Mouse (Mus musculus) kidney, adult 9 months (tissue): ENCODE results near the gene Aif1.

ENCODE experiments used
- DNase-seq: peaks from one replicate; pipeline ENCODE4 v3.0.0; 2022

Gene Aif1

DNA sequence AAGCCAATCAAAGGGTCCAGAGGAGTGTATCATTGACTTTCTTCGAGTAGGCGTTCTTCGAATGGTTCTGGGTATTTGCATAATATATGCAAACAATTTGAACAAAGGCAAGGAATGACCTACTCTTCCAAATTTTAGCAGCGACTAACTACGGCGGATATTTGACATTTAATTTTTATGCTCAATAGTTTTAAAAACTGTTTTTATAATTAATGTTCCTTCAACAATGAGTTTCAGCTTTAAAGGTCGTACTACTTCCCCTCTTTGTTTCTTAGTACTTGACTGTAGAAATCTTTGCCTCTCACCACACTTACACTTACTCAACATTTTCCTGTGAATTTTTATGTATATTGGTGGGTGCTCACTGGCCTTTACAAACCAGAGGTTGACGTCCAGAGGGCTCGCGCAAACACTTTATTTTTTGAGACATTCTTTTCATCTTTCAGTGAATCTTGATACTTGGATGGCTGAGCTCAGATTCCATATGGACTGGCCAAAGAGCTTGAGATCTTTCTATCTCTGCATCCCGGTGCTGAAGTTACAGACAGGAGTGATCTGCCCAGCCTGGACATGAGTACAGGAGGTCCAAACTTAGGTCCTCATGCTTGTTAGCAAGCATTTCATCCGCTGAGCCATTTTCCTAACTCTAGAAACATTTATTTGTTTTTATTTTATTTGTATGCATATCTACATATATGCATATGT lies 10.3 kb downstream of the Aif1 start:
- peak; percentile 40 for DNase-seq

DNA sequence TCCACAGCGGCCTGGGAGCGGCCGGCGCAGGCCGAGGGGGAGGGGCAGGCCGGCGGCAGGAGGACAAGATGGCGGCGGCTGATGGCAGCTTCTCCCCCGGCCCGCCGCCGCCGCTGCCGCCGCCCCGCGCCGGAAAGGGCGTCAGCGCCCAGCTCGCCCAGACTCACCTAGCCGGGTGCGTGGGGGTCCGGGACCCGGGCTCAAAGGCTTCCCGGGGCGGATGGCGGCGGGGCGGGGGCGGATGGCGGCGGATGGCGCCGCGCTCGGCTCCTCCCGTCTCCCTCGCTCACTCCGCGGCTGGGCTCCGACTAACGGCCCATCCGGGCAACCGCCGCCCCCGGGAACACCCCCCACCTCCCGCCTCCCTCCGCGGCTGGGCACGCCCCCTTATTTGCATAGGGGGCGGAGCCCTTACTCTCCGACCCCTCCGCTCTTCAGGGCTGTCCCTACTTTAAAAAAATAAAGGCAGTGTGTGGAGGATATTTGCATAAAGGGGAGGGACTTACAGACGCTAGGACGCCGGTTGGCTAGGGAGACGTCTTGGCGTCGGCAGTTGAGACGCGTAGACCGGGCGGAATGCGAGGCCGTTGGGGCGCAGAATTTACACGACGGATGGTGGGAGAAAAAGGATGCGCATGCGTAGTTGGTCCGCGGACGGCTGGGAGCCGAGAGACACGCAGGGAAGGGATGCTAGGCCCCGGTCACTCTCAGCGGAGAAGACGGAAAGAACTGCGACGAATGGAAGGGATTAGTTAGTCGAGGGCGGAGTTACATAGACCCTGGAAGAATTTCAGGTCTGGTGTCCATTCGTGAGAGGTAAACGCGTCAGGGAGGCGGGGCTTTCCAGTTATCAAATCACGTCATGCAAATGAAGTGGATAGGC lies 11.1 kb downstream of the Aif1 start, which contains the start of gene Prrc2a:
TSS of gene Prrc2a (minus strand) at position 330 of the 883 bp plus-strand sequence.
- DNase-seq, result peak; percentile 99

DNA sequence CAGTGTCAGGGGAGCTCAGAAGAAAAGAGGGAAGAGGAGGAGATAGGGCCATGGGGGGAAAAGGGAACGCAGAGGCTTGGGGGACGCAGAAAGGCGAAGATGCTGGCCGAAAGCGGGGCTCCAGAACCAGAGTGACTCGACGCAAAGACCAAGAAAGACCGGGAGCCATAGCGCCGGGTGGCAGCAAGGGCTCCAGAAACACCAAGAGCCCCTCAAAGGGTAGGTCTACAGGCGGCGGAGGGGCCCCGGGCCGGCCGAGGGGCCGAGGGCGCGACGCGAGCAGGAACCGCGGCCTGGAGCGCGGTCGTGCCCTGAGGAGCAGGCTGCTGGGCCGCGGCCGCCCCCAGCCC lies 11.7 kb downstream of the Aif1 start:
- DNase-seq, result peak; percentile 49

DNA sequence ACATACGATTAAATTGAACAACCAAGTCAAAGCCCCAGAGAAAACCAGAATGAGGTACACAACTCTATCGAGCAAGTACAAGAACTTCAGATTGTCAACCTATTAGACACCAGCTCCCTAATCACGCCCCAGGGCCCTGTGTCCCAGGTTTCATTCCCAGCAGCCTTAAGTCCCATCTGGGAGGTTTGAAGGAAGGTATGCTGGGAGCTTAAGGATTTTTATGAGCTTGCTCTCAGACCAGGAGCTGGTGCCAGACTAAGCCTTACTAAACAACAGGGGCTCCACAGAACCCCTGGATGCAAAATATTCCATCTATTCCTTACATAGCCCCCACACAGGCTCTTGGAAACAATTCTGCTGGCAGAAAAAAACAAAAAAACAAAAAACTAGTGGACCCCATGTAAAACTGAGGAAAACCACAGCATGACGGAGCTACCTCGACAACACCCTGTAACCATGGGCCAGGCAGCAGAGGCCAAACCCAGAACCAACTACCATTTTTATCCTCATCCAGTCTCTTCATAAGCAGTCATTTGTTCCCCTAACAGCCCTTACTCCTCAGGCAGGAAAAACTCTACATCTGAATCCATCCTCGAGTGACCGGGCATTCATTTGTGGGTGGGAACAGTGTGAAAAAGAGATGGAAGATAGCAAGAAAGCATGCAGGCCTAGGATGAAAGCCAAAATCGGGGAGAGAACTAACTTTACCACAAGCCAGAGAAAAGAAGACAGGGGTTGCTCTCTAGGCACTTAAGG lies 12.4 kb downstream of the Aif1 start:
- peak; percentile 39 for DNase-seq

DNA sequence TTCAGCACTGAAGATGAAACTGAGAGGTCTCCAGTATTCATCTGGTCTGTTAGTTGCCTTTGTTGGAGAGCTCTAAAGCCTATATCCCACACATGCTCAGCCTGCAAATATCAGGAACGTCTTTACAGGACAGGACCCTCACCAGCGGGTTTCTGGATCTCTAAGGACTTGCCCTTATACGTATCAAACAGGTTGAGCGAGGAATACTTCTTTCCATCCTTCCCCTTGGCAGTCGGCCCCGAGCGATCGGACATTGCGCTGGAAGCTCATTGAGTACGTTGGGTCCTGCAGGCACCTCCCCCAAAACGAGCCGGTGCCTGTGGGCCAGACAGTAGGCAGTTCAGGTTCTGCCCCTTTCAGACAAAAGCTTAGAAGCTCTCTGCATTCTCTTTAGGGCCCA lies 13.1 kb downstream of the Aif1 start:
- peak; percentile 66 for DNase-seq

DNA sequence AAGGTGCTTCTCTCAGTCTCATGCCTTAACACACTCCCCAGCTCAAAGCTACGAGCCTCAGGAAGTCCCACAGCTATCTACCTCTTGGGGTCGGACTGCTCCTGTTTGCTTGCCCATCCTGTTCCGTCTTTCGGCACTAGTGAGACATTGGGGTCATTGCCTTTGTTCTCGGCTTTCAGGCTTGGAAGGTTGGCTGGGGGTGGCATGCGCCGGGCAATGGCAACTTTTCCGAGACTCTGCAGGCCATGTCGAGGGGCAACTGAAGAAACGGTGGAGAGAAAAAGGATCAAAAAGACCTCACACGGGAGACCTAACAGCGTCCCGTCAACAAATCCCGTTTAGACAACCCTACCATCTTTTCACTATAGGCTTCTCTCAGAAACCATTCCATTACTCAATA lies 13.7 kb downstream of the Aif1 start:
- DNase-seq, result no peak

DNA sequence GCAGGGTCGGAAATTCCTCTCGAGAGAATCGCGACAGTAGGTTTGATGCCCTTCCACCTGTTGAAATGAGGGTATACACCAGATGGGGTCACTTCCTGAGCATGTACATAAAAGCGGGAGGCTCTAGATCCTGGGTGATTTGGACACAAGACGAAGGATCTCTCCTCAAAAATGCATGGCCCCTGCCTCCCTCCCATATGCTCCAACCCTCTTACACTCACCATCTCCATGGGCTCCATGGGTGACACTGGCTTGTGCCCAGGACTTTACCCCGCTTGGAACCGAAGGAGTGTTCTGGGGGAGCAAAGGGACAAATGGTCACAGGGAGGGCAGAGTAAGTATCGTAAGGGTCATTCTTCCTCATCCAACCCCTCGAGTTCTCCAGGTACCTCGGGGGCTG lies 14.4 kb downstream of the Aif1 start:
- DNase-seq, result no peak

DNA sequence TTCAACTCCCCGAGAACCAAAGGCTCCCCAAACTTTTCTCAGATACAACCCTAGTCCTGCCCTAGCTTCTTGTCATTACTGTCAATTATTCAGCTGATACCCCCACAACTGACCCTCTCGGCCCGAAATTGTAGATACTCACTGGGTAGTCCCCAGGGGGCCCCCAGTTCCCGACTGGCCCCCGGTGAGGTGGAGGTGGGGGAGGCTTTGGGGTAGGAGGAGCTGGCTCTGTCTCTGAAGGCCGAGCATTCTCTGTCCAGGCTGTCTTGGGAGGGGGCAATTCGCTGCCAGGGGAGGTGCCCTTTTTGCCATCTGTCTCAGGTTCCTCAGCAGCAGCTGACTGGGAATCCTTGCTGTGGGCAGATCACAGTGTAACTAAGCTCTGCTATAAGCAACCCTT lies 16.2 kb downstream of the Aif1 start:
- DNase-seq, result no peak

DNA sequence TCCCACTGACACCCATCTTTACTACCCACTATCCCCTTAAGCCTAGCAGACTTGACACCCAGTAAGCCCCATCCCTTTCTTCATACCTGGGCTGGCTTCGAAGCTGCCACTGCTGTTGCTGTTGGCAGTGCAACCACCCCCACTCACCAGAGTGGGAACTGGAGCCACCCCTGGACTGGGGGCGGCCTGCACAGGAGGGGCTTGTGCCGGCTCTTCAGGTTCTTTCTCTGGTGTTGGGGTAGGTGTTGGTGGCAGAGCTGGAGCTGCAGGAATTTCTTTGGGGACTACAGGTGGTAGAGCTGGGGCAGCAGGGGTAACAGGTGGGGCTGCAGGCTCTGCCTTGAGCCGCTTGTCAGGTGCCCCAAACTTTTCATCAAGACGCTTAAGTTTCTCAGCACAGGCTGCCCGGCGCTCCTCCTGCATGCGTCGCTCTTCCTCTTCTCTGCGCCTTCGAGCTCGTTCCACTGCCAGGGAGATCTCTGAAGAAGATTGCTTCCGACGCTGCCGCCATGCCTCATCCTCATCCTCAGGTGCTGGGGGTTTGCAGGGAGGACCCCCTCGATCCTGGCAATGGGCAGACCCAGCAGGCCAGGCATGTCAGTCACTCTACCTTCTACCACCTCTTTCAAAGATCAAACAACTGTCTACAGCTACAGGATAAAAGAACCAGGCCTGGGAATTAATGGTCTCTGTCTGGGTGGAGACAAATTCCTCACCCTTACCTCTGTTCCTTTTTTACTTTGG lies 16.8 kb downstream of the Aif1 start:
- no peak for DNase-seq

DNA sequence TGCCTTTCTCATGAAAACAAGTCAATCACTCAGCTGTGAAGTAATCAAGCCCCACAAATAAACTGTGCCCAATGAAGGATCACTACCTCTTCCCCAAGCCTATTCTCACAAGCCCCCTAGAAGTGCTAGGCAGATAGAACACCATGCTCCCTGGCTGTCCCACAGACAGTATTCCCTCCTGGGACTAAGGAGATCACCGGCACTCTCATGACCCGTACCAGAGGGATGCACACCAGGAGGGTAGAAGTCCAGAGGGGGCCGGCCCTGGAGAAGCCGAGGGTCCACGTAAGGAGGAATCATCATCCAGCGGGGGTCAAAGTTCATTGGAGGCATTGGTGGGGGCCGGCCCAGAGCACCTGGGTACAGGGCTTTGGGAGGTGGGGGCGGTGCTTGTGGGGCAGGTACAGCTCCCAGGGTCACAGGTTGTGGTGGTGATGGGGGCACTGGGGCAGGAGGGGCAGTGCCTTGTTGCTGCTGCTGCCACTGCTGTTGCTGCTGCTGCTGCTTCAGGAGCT lies 18.1 kb downstream of the Aif1 start:
- no peak for DNase-seq

DNA sequence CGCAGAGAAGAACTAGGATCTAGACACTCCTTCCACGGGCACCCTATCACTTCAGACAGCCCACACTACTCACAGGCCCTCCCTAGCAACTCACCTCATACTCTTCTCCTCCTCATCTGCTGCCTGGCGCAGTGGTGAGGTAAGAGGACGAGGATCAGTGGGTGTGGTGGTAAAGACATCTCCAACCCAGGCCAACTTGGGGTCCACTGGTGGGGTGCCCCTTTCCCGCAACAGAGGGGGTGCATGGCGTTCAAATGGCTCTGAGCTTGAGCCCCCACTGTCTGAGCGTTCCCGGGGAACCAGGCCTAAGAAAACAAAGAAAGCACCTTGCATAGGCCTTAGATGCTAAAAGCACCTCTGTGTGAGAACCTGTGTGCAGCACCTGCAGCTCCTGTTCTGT lies 18.6 kb downstream of the Aif1 start:
- DNase-seq, result no peak

DNA sequence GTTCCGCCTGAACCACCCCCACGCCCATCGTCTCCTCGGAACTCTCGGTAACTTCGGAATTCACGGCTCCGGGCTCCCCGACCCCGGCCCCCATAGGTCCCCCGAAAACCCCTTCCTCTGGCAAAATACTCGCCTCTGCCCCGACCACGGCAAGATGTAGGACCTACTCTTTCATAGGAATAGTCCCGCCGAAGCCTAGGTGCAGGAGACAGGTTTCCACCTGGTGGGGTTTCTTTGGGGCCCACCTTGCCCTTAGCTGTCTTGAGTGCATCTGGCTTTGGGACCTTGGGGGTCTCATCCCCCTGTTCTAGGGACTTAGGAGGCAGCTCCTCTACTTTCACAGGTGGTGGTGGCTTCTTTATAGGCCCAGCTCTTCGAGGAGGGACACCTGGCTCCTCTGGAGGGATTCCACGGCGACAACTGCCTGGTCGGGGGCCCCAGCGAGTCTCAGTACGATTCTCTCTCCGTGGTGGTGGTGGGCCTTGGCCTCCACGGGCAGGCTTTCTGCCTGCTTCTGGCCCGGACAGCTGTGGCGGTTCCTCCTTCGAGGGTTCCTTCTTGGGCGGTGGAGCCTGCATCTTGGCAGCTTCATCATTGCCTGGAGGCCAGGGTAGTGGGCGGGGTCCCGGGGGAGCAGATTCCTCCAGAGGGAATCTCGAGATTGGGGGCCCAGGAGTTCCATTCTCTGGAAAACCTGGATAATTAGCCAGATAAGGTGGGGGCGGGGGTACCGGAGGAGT lies 19.2 kb downstream of the Aif1 start:
- no peak for DNase-seq

DNA sequence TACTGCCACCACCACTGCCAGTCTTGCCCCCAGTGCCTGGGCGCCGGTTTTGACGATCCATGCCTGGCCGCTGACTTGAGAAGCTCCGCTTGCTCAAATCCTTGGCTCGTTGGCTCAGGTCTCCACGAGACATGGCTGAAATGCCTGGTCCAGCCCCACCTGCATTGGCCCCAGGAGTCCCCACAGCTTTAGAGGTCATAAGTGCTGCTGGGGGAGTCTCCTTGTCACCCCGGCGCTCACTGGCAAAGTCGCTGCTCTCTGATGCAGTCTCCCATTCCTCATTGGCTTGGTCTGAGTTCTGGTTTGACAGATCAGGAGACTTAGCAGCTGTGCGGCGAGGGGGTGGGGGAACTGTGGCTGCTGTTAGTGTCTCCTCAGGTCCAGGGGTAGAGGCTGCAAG lies 20.4 kb downstream of the Aif1 start:
- no peak for DNase-seq

DNA sequence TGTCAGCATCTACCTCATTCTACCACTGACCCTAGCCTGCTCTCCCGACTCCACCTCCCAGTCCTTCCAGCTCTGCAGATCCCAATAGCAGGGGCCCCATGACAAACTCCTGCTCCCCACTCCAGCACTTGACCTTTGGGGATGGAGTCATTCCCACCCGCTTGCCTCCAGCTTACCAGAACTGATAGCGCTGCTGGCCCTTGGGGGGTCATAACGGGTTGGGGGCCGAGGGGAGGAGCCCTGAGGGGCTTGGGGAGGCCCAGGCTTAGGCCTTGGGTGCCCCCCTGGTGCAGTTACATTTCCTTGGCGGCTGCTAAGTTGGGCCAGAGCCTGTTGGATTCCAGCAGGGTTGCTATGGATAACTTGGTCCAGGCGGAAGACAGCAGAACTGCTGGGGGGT lies 21.3 kb downstream of the Aif1 start:
- no peak for DNase-seq

DNA sequence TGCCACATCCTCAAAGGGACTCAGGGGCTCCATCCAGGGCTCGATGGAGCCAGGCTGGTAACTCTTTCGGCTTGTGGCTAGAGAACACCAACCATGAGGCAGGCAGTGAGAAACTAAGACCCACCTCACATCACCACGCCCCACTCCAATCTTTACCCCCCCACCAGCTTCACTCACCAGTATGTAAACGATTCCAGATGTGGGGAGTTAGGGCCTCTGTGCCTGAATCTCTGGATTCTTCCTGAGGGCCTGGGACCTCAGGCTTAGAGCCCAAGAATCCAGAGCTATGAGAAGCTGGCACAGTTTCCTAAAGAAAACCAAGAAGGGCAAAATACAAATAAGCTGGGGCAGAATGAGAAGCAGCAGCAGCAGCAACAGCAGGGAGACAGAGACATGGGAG lies 21.9 kb downstream of the Aif1 start:
- no peak for DNase-seq

DNA sequence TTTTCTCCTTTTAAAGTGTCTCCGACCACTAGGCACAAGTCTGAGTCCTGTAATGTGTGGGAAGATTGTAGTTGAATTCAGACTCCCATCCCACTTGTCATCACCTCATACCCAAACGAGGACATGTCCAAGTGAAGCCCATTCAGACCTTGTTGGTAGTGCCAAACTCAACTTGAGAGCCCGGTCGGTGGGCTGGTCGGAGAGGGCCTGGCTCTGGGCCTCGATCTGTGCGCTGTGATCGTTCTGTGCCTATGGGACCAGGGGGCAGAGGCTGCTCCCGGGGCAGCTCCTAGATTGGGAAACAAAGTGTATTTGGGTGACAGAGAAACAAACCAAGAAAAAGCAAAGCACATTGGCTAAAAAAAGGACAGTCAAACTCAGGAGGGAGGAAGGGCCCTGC lies 22.8 kb downstream of the Aif1 start:
- DNase-seq, result no peak

DNA sequence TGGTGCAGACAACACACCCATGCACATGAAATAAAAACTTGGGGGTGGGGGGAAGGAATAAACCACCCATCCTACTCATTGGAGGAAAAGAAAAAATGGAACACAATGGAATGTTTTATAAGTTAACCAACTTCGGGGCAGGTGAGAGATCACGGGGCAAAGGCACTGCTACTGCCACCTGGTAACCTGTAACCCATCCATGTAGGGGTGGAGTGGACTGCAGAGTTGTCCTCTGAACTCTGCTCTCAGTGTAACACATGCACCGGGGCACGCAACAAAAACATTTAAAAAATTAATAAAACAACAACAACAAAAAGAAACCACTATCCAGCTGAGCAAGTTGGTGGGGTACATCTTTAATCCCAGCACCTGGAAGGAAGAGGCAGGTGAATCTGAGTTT lies 23.7 kb downstream of the Aif1 start:
- peak; percentile 62 for DNase-seq

DNA sequence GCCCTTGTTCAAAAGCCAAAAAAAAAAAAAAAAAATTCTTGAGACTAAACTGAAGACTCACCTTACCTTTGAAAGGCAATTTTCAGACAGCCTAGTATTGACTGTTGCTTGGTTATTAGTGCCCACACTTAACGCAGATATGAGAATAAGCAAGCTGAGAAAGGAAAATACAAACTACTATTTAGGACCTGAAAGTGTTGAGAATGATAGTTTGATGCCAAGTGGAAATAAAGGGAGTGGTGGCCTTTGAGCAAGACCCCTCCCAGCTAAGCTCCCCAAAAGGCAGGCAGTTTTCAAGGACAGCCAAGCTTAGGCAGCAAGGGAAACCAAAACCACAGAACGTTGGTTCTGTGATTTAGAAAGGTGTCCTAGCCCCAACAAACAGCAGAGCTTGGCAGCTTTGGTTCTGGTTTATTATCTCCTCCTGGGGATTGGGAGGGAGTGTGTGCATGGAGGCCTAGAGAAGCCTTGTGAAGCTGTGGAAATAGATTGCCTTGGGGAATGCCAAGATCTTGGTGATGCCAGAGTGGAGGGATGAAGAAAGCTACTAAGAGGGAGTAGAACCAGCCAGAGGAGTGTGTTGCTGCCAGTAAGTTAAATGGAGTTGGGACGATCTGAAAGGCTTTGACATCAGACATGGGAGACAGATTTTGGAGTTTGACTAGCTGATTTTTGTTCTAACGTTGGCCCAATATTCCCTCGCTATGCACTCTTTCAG lies 27.8 kb downstream of the Aif1 start:
- DNase-seq, result no peak

DNA sequence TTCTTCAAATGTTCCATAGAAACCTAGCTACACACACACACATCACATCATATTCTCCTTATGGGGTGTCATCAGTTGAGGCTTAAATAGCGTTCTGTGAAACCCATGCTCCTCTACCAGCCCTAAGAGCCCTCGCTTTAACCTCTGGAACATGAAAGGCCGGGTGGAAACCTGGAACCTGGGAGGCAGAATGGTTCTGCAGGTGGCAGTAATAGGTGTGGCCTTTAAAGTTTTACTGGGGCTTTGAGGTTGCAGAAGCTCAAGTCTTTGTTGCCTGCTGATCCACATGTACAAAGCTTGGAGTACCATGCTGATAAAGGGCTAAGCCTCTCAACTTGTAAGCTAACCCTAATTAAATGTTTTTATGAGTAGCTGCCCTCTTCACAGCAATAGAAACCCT lies 28.5 kb downstream of the Aif1 start:
- DNase-seq, result no peak

DNA sequence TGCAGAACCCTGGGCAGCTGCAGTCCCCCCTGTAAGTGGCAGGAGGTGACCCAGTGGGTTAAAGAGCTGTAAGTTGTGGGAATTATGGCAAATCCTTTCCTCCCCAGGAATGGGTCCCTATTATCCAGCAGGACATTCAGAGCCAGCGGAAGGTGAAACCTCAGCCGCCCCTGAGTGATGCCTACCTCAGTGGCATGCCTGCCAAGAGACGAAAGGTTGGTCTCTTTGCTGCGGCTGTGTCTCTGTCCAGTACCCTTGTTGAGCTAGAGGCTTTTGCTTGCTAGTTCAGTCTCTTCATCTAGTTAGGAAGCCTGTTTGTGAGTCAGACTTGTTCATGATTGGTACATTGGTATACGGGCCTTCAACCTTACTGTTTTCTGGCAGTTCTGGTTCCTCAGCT lies 29.7 kb downstream of the Aif1 start:
- DNase-seq, result no peak

DNA sequence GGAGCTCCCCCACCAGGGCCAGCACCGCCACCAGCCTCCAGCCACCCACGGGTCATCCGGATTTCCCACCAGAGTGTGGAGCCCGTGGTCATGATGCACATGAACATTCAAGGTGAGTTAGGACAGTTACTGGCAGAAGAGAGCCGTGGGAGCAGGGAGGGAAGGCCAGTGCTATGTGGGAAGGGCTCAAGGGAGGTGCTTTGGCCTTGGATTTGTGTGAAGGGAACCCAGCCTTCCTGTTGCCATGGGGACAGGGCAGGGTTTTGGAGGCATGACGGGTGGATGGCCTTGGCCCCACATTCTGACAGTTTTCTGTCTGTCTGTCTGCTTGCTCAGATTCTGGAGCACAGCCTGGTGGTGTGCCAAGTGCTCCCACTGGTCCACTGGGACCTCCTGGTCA lies 33.9 kb downstream of the Aif1 start:
- DNase-seq, result no peak
